Mouse (Mus musculus): ENCODE data around the gene Zfp984. TPM values are rescaled to one million over a fixed set of nuclear protein-coding genes. Genes with fewer than 3 reads are reported as not detected.

The Zfp984 gene
- total RNA-seq, 2 experiments from 2014 or later: 30.4 to 37.0 TPM

Other genes with a start within 250 kb of the Zfp984 start
- 2.9 and 5.4 TPM in 2 replicates for gene Zfp979, start 167.3 kb downstream of the Zfp984 start, total RNA-seq (2014; fragmentation: Nextera tagmentation)
- gene Zfp979, start 167.3 kb downstream of the Zfp984 start, total RNA-seq (2017): 3.5 and 4.7 TPM in 2 replicates
- gene Zfp534, start 107.2 kb downstream of the Zfp984 start, total RNA-seq (2014; fragmentation: Nextera tagmentation): 0.34 TPM in 1 of 2 replicates, not detected in the other
- gene Zfp534, start 107.2 kb downstream of the Zfp984 start, total RNA-seq (2017): not detected in 2 replicates
- 15.2 and 18.2 TPM in 2 replicates for gene Zfp933, start 38.6 kb upstream of the Zfp984 start, total RNA-seq (2014; fragmentation: Nextera tagmentation)
- 8.5 and 10.4 TPM in 2 replicates for gene Zfp933, start 38.6 kb upstream of the Zfp984 start, total RNA-seq (2017)
- 45.9 and 58.8 TPM in 2 replicates for gene Miip, start 59.0 kb upstream of the Zfp984 start, total RNA-seq (2014; fragmentation: Nextera tagmentation)
- gene Miip, start 59.0 kb upstream of the Zfp984 start, total RNA-seq (2017): 33.8 and 36.0 TPM in 2 replicates
- gene Fv1, start 59.2 kb upstream of the Zfp984 start, total RNA-seq (2014; fragmentation: Nextera tagmentation): 7.1 TPM in 1 of 2 replicates, not detected in the other
- 13.5 and 16.2 TPM in 2 replicates for gene Fv1, start 59.2 kb upstream of the Zfp984 start, total RNA-seq (2017)
- 34.4 and 38.9 TPM in 2 replicates for gene Mfn2, start 94.9 kb upstream of the Zfp984 start, total RNA-seq (2014; fragmentation: Nextera tagmentation)
- gene Mfn2, start 94.9 kb upstream of the Zfp984 start, total RNA-seq (2017): 30.2 and 32.6 TPM in 2 replicates
- 6.7 and 7.0 TPM in 2 replicates for gene Plod1, start 127.0 kb upstream of the Zfp984 start, total RNA-seq (2014; fragmentation: Nextera tagmentation)
- gene Plod1, start 127.0 kb upstream of the Zfp984 start, total RNA-seq (2017): 9.0 and 9.1 TPM in 2 replicates
- gene 2510039O18Rik, start 131.1 kb upstream of the Zfp984 start, total RNA-seq (2014; fragmentation: Nextera tagmentation): 28.6 and 32.6 TPM in 2 replicates
- 33.6 and 45.4 TPM in 2 replicates for gene 2510039O18Rik, start 131.1 kb upstream of the Zfp984 start, total RNA-seq (2017)
- not detected in 2 replicates for gene Nppb, start 176.0 kb upstream of the Zfp984 start, total RNA-seq (2014; fragmentation: Nextera tagmentation)
- gene Nppb, start 176.0 kb upstream of the Zfp984 start, total RNA-seq (2017): not detected in 2 replicates
- not detected in 2 replicates for gene Nppa, start 190.9 kb upstream of the Zfp984 start, total RNA-seq (2014; fragmentation: Nextera tagmentation)
- gene Nppa, start 190.9 kb upstream of the Zfp984 start, total RNA-seq (2017): not detected in 2 replicates
- gene Clcn6, start 229.0 kb upstream of the Zfp984 start, total RNA-seq (2014; fragmentation: Nextera tagmentation): 7.4 and 9.1 TPM in 2 replicates
- gene Clcn6, start 229.0 kb upstream of the Zfp984 start, total RNA-seq (2017): 1.3 and 4.3 TPM in 2 replicates
- 5.4 and 7.6 TPM in 2 replicates for gene Mthfr, start 229.3 kb upstream of the Zfp984 start, total RNA-seq (2014; fragmentation: Nextera tagmentation)
- gene Mthfr, start 229.3 kb upstream of the Zfp984 start, total RNA-seq (2017): 2.7 and 9.0 TPM in 2 replicates